Mouse (Mus musculus): ENCODE measurements around the gene Mgat4a.
"Not testable (repeated sequence)": the region's sequence is repeated elsewhere in the genome, so short reads cannot be mapped to it uniquely, and the experiment has no call there.

Gene Mgat4a

GRCm38 (mm10) chr1:37532533-37532840, 8.3 kb downstream of the Mgat4a start:
- in situ Hi-C loops (cut with MboI, MseI), result no loop called here

GRCm38 (mm10) chr1:37531654-37532532, 8.9 kb downstream of the Mgat4a start:
- in situ Hi-C loops (cut with MboI, MseI), result no loop called here

GRCm38 (mm10) chr1:37530061-37530460, 10.8 kb downstream of the Mgat4a start:
- in situ Hi-C loops (cut with MboI, MseI), result no loop called here

- in situ Hi-C loops (cut with MboI, MseI), result no loop called here
These were observed 14.6 kb downstream of the Mgat4a start for GRCm38 (mm10) chr1:37526257-37526656.

- in situ Hi-C loops (cut with MboI, MseI), result no loop called here
These were observed 16.1 kb downstream of the Mgat4a start for GRCm38 (mm10) chr1:37524669-37525068.

GRCm38 (mm10) chr1:37524122-37524521, 16.7 kb downstream of the Mgat4a start:
- in situ Hi-C loops (cut with MboI, MseI), result not testable (repeated sequence)

- in situ Hi-C loops (cut with MboI, MseI), result not testable (repeated sequence)
These were observed 17.3 kb downstream of the Mgat4a start for GRCm38 (mm10) chr1:37523548-37523947.

GRCm38 (mm10) chr1:37522101-37522500, 18.7 kb downstream of the Mgat4a start:
- in situ Hi-C loops (cut with MboI, MseI), result no loop called here

- in situ Hi-C loops (cut with MboI, MseI), result loop anchor here (5.0 kb wide), 1 partner anchor 1124 kb away; no protein-coding TSS in a partner anchor
These were observed 22.0 kb downstream of the Mgat4a start for GRCm38 (mm10) chr1:37518791-37519190.

GRCm38 (mm10) chr1:37518124-37518720, 22.6 kb downstream of the Mgat4a start:
- in situ Hi-C loops (cut with MboI, MseI), result loop anchor here (5.0 kb wide), 1 partner anchor 1124 kb away; no protein-coding TSS in a partner anchor

GRCm38 (mm10) chr1:37512961-37513431, 27.8 kb downstream of the Mgat4a start:
- in situ Hi-C loops (cut with MboI, MseI), result no loop called here

- in situ Hi-C loops (cut with MboI, MseI), result no loop called here
These were observed 28.6 kb downstream of the Mgat4a start for GRCm38 (mm10) chr1:37512109-37512640.

- in situ Hi-C loops (cut with MboI, MseI), result no loop called here
These were observed 30.6 kb downstream of the Mgat4a start for GRCm38 (mm10) chr1:37510193-37510592.

GRCm38 (mm10) chr1:37509437-37509836, 31.4 kb downstream of the Mgat4a start:
- in situ Hi-C loops (cut with MboI, MseI), result no loop called here

GRCm38 (mm10) chr1:37505348-37505730, 35.5 kb downstream of the Mgat4a start:
- in situ Hi-C loops (cut with MboI, MseI), result no loop called here

- in situ Hi-C loops (cut with MboI, MseI), result no loop called here
These were observed 36.0 kb downstream of the Mgat4a start for GRCm38 (mm10) chr1:37504716-37505347.

GRCm38 (mm10) chr1:37503656-37504055, 37.2 kb downstream of the Mgat4a start:
- in situ Hi-C loops (cut with MboI, MseI), result no loop called here

GRCm38 (mm10) chr1:37502354-37502753, 38.5 kb downstream of the Mgat4a start:
- in situ Hi-C loops (cut with MboI, MseI), result no loop called here

GRCm38 (mm10) chr1:37500723-37501122, 40.1 kb downstream of the Mgat4a start:
- in situ Hi-C loops (cut with MboI, MseI), result no loop called here

- in situ Hi-C loops (cut with MboI, MseI), result not testable (repeated sequence)
These were observed 41.4 kb downstream of the Mgat4a start for GRCm38 (mm10) chr1:37499395-37499794.

GRCm38 (mm10) chr1:37498911-37499310, 41.9 kb downstream of the Mgat4a start:
- in situ Hi-C loops (cut with MboI, MseI), result no loop called here

- in situ Hi-C loops (cut with MboI, MseI), result no loop called here
These were observed 44.1 kb downstream of the Mgat4a start for GRCm38 (mm10) chr1:37496591-37497280.

All from T-helper 1 cell (primary cell).